Mouse (Mus musculus) ZHBTc4 (cell line): ENCODE data around the gene Vstm2l.

ENCODE experiments used
- DNase-seq: peaks from one replicate; pipeline ENCODE4 v3.0.0-alpha.2; 2011; ENCODE audit warnings: low read depth, low spot score

The Vstm2l gene

DNA sequence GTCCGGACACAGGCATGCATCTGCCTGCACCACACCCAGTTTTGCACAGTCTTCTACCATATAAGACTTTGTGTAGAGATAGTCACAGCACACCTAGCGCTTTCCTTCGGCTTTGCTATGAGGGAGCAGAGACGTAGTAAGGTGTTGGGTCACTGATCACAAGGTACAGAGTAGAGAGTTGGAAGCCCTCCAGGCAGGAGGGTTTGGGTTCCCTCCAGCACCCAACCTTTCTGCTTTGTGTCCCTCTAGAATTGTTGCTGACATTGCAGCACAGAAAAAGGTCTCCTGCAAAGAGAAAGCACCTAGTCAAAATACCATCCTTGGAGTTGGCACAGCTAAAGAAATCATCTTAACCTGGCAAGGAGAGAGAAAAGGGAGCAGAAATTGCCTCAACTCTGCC is 78.0 kb downstream of the Vstm2l start:
- DNase-seq: no peak
